Mouse (Mus musculus) MEL (cell line): Measurements from ENCODE around the gene Lrp10.

ENCODE experiments used
- EP300 ChIP-seq, 2 experiments: IDR thresholded peaks; 2 replicates each; pipeline ENCODE4 v1.6.1; 2011; ENCODE audit warnings: improper control_type of control experiment in 2 of 2, low read length in 2 of 2, low read depth in 1 of 2, mild to moderate bottlenecking in 1 of 2
- KAT2A ChIP-seq: conservative IDR thresholded peaks from 2 replicates; pipeline ENCODE4 v1.6.1; 2012; ENCODE audit warnings: low read depth, low read length, improper control_type of control experiment, inconsistent platforms
- MAFK ChIP-seq: IDR thresholded peaks from 2 replicates; pipeline ENCODE4 v1.6.1; 2011; ENCODE audit warnings: low read depth, mild to moderate bottlenecking, low read length, improper control_type of control experiment, borderline replicate concordance
- POLR2A ChIP-seq, 2 experiments: IDR thresholded peaks; 2 replicates each; pipeline ENCODE4 v1.6.1; 2011 to 2012; ENCODE audit warnings: low read length in 2 of 2, mild to moderate bottlenecking in 2 of 2, control low read depth in 1 of 2, improper control_type of control experiment in 1 of 2, low read depth in 1 of 2, moderate library complexity in 1 of 2; ENCODE audit not compliant: control insufficient read depth in 1 of 2, insufficient read depth in 1 of 2, poor library complexity in 1 of 2
- TCF12 ChIP-seq: IDR thresholded peaks from 2 replicates; pipeline ENCODE4 v1.6.1; 2014; ENCODE audit warnings: low read depth, mild to moderate bottlenecking, inconsistent platforms, low read length, improper control_type of control experiment, moderate library complexity

- TF ChIP-seq EP300 (IDR thresholded peaks at IDR 0.05; ENCODE audit: low read depth in 1 of 2, low read length in 2 of 2) (no peak), TCF12 (no peak), KAT2A (no peak), POLR2A (IDR thresholded peaks at IDR 0.05; ENCODE audit: control insufficient read depth in 1 of 2, insufficient read depth in 1 of 2, low read depth in 1 of 2, low read length in 2 of 2, poor library complexity in 1 of 2) (no peak), MAFK (no peak)
Measured at GRCm38 (mm10) chr14:54509774-54510173, 45.8 kb downstream of the Lrp10 start.
